Mouse (Mus musculus): ENCODE data around the gene Setx. TPM values are rescaled to one million over a fixed set of nuclear protein-coding genes. Genes with fewer than 3 reads are reported as not detected.

The Setx gene
- total and polyA plus RNA-seq, 3 experiments: 13.1 to 23.8 (median 22.5) TPM

- Histone ChIP-seq H3K79me2 (ENCODE audit: control insufficient read depth, insufficient read depth, low read length, poor library complexity) (no peaks in the 10 kb centered on the region), H3K36me3 (ENCODE audit: control insufficient read depth in 1 of 2, insufficient read depth in 2 of 2, low read length in 2 of 2) (no peaks in the 10 kb centered on the region), H3K9ac (ENCODE audit: control insufficient read depth, low read depth, low read length, poor library complexity, severe bottlenecking) (no peak overlapping the region), H3K27ac (ENCODE audit: control insufficient read depth, low read depth, low read length) (no peak overlapping the region), H3K4me1 (ENCODE audit: control insufficient read depth in 1 of 2, insufficient read depth in 2 of 2, low read length in 2 of 2) (no peaks in the 10 kb centered on the region), H3K9me3 (replicated peaks; ENCODE audit: insufficient read depth, low read length) (no peaks in the 10 kb centered on the region), H3K27me3 (ENCODE audit: control insufficient read depth in 1 of 2, insufficient read depth in 2 of 2, low read length in 2 of 2) (no peaks in the 10 kb centered on the region), H3K4me3 (ENCODE audit: control insufficient read depth in 1 of 2, insufficient read depth in 1 of 2, low read depth in 2 of 2, low read length in 2 of 2) (no peak overlapping the region)
- TF ChIP-seq CHD1 (IDR thresholded peaks at IDR 0.05; ENCODE audit: low read depth, low read length) (no peak), CTCF (IDR thresholded peaks at IDR 0.05 in 2 of 3, conservative IDR thresholded peaks at IDR 0.05 in 1 of 3; ENCODE audit: control insufficient read depth in 1 of 3, insufficient read depth in 1 of 3, low read depth in 2 of 3, low read length in 3 of 3, poor library complexity in 1 of 3, severe bottlenecking in 1 of 3) (peak; percentile 29 to 38 (median 30); a peak in 5 of 6 replicates)
- no peak for DNase-seq (ENCODE audit: low read depth, low spot score)
Measured at GRCm38 (mm10) chr2:29192629-29193278, 68.8 kb downstream of the Setx start.

DNA sequence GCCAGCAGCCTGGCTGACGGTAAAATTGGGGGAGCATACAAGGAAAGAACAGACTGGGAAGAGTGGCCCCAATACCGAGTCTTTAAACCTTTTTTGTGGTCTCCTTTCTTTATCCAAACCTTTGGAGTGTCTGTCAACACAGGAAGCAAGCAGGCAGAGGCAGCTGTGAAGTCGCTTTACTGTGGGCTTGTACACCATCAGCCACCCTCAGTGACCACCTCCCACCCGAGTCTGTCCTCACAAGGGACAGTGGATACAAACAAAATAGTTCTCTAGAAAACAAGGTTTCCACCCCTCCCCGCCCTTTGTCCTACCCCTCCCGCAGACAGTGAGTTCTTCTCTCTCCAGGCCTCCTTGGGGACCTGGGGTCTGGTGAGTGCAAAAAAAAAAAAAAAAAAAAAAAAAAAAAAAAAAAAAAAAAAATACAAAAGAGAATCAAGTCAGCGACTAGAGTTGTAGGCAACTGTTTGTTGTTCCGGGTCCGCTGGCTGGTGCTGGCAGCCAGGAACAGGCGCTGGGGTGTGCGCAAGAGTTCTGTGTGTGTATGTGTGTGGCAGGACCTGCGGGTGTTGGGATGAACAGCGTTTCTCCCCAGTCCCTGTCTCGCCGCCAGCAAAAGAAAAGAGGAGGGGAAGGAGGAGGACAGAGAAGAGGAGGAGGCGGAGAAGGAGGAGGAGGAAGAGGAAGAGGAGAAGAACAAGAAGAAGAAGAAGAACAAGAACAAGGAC is 70.0 kb downstream of the Setx start:
- no peak overlapping the region for H3K4me3 ChIP-seq (ENCODE audit: control insufficient read depth in 1 of 2, insufficient read depth in 1 of 2, low read depth in 2 of 2, low read length in 2 of 2)
- no peaks in the 10 kb centered on the region for H3K27me3 ChIP-seq (ENCODE audit: control insufficient read depth in 1 of 2, insufficient read depth in 2 of 2, low read length in 2 of 2)
- TF ChIP-seq ZNF384 (IDR thresholded peaks at IDR 0.05; ENCODE audit: low read depth, low read length) (peak; percentile 21; the same call in 1 of the 2 replicates), KAT2A (conservative IDR thresholded peaks at IDR 0.05; ENCODE audit: low read depth, low read length) (no peak), ZMIZ1 (IDR thresholded peaks at IDR 0.05; ENCODE audit: low read depth, low read length) (no peak), MXI1 (IDR thresholded peaks at IDR 0.05; ENCODE audit: low read depth, low read length) (no peak)
- H3K79me2 ChIP-seq (ENCODE audit: control insufficient read depth, insufficient read depth, low read length, poor library complexity): no peaks in the 10 kb centered on the region
- H3K9ac ChIP-seq (ENCODE audit: control insufficient read depth, low read depth, low read length, poor library complexity, severe bottlenecking): no peak overlapping the region
- H3K36me3 ChIP-seq (ENCODE audit: control insufficient read depth in 1 of 2, insufficient read depth in 2 of 2, low read length in 2 of 2): no peaks in the 10 kb centered on the region
- H3K9me3 ChIP-seq (replicated peaks; ENCODE audit: insufficient read depth, low read length): no peaks in the 10 kb centered on the region
- H3K4me1 ChIP-seq (ENCODE audit: control insufficient read depth in 1 of 2, insufficient read depth in 2 of 2, low read length in 2 of 2): no peaks in the 10 kb centered on the region
- no peak for DNase-seq (ENCODE audit: low read depth, low spot score)
- H3K27ac ChIP-seq (ENCODE audit: control insufficient read depth, low read depth, low read length): no peak overlapping the region

GRCm38 (mm10) chr2:29194547-29195463 is 70.8 kb downstream of the Setx start:
- H3K27ac ChIP-seq (ENCODE audit: control insufficient read depth, low read depth, low read length): no peak overlapping the region
- H3K79me2 ChIP-seq (ENCODE audit: control insufficient read depth, insufficient read depth, low read length, poor library complexity): no peaks in the 10 kb centered on the region
- no peaks in the 10 kb centered on the region for H3K36me3 ChIP-seq (ENCODE audit: control insufficient read depth in 1 of 2, insufficient read depth in 2 of 2, low read length in 2 of 2)
- H3K4me1 ChIP-seq (ENCODE audit: control insufficient read depth in 1 of 2, insufficient read depth in 2 of 2, low read length in 2 of 2): no peaks in the 10 kb centered on the region
- no peak overlapping the region for H3K4me3 ChIP-seq (ENCODE audit: control insufficient read depth in 1 of 2, insufficient read depth in 1 of 2, low read depth in 2 of 2, low read length in 2 of 2)
- DNase-seq (ENCODE audit: low read depth, low spot score): peak; percentile 11
- H3K27me3 ChIP-seq (ENCODE audit: control insufficient read depth in 1 of 2, insufficient read depth in 2 of 2, low read length in 2 of 2): no peaks in the 10 kb centered on the region
- H3K9ac ChIP-seq (ENCODE audit: control insufficient read depth, low read depth, low read length, poor library complexity, severe bottlenecking): no peak overlapping the region
- H3K9me3 ChIP-seq (replicated peaks; ENCODE audit: insufficient read depth, low read length): no peaks in the 10 kb centered on the region
- TF ChIP-seq EP300 (IDR thresholded peaks at IDR 0.05; ENCODE audit: low read depth in 1 of 2, low read length in 2 of 2) (no peak), TBP (IDR thresholded peaks at IDR 0.05; ENCODE audit: low read depth, low read length) (no peak), CTCF (IDR thresholded peaks at IDR 0.05 in 2 of 3, conservative IDR thresholded peaks at IDR 0.05 in 1 of 3; ENCODE audit: control insufficient read depth in 1 of 3, insufficient read depth in 1 of 3, low read depth in 2 of 3, low read length in 3 of 3, poor library complexity in 1 of 3, severe bottlenecking in 1 of 3) (peak; percentile 48 to 82 (median 55); a peak in 5 of 6 replicates), ETS1 (IDR thresholded peaks at IDR 0.05; ENCODE audit: low read depth, low read length) (no peak)
